Mouse (Mus musculus) G1E-ER4 (cell line): ENCODE data around the gene Fank1. TPM values are rescaled to one million over a fixed set of nuclear protein-coding genes. Genes with fewer than 3 reads are reported as not detected.

Source experiments
- GATA1 ChIP-seq: IDR thresholded peaks from one replicate; pipeline ENCODE4 v1.8.0; 2012; ENCODE audit warnings: low read length, inconsistent platforms
- polyA plus RNA-seq: library from polyadenylated mRNA; stranded (reverse); fragments of >175 nt; gene quantifications from 2 replicates; pipeline ENCODE4 v1.2.3, GENCODE M21; 2012

Fank1 gene
- polyA plus RNA-seq, 1 experiment, result not detected

GRCm38 (mm10) chr7:133792771-133793170 lies 16.1 kb downstream of the Fank1 start:
- no peak for TF ChIP-seq GATA1

- no peak for TF ChIP-seq GATA1
Observed at GRCm38 (mm10) chr7:133793248-133794131, 16.8 kb downstream of the Fank1 start.

- no peak for TF ChIP-seq GATA1
Observed at GRCm38 (mm10) chr7:133794720-133795119, 18.1 kb downstream of the Fank1 start.

- no peak for TF ChIP-seq GATA1
Observed at GRCm38 (mm10) chr7:133799928-133800327, 23.3 kb downstream of the Fank1 start.

DNA sequence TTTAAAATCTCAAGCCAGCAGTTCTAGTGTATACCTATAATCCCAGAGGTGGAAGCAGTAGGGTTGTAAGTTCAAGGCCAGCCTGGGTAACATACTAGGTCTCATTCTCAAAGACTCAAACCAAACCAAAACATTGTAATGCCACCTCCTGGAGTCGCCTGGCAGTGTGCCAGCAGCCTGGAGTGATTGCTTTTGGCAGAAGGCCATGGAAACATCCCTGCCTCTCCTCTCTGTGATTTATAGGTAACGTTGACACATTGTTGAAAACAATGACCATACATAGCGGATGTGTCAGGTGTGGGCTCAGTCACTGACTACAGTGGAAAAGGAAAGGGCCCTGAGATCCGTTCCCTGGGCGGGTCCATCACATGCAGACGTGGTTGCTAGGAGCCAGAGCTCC lies 25.2 kb downstream of the Fank1 start:
- no peak for TF ChIP-seq GATA1

DNA sequence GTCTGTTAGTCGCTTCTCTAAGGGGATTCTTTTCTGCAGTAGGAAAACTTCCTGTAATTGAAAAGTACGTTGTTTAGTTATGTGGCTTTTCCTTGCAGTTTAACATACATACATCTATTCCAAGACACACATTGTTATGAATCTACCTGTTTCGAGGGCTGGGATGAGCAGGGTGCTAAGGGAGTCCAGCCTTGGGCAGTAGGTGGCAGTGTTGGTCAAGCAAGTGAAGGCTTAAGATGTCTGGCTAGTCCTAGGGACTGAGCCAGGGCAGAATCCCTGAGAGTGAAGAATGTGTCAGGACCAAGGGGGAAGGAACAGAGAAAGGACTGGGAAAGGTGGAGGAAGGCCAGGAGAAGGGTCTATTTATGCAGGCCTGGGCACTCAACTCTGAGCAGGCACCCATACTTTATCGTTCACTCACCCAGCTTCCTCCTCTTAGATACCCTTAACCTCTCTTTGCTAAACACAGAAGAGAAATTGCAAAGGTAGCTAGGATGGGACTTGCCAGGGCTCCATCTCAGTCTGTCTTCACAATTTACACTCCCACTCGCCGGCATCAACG lies 29.0 kb downstream of the Fank1 start:
- TF ChIP-seq GATA1, result no peak

DNA sequence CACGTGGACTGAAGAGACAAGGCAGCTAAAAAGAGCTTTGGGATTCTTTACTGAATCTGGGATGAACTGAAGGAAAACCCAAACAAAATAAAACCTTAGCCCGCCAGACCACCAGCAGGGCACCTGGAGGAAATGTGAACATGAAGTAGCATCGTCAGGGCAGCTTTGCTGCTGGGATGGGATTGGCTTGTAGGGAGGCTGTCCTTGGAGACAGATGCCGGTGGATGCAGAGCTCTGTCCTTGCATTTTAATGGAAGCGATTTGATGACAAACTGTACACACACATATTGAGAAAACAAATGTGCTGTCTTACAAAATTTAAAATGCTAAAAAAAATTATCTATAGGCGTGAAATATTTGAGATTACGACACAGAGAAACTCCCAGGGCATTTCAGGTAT lies 36.3 kb downstream of the Fank1 start:
- no peak for TF ChIP-seq GATA1

DNA sequence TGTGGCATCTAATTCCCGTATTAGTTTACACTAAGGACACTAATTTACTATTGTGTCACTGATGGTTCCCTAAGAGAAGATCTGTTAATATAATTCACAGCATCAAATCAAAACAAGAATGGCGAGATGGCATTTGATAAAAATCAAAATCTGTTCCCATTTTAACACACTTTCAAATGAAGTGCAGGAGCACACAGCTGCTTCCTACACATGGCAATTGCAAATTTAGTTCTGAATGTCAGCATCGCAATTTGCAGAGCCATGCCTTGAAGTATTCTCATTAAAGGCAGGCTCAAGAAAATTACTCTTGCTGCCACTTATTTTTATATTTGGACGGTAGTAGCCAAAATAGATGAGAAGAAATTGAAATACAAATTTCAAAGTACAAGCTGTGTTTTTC lies 36.7 kb downstream of the Fank1 start:
- no peak for TF ChIP-seq GATA1

GRCm38 (mm10) chr7:133823751-133824150 lies 47.1 kb downstream of the Fank1 start:
- no peak for TF ChIP-seq GATA1

DNA sequence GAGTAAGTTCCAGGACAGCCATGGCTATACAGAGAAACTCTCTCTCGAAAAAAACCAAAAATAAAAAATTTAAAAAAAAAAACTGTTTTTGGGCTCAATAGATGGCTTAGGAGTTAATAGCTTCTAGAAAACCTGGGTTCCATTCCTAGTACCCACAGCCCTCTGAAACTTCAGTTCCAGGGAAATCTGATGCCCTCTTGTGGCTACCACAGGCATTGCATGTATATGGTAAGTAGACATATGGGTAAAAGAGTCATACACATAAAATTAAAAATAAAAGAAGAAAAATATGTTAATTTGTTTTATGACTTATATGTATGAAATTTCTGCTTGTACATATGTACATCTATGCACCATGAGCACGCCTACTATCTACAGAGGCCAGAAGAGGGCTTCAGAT lies 47.9 kb downstream of the Fank1 start:
- no peak for TF ChIP-seq GATA1

- TF ChIP-seq GATA1, result no peak
Observed at GRCm38 (mm10) chr7:133828514-133828913, 51.9 kb downstream of the Fank1 start.

- TF ChIP-seq GATA1, result no peak
Observed at GRCm38 (mm10) chr7:133829579-133829978, 52.9 kb downstream of the Fank1 start.

DNA sequence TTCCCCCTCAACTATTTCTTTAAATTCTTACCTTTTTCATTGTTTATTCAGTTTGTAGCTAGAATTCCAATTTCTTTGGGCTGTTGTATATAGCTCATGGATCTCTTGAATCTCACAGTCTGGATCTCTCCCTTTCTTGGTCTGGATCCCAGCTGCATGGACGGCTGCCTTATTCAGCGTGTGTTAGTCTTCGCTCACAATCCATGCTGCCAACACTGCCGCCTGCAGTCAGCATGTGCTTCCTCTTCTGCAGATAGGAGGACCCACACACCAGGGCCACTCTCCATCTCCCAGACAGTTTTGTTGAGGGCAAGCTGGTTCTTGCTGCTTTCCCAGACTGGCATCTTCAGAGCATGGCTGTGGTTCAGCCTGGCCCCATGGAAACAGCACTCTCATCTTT lies 62.9 kb downstream of the Fank1 start:
- TF ChIP-seq GATA1, result no peak

DNA sequence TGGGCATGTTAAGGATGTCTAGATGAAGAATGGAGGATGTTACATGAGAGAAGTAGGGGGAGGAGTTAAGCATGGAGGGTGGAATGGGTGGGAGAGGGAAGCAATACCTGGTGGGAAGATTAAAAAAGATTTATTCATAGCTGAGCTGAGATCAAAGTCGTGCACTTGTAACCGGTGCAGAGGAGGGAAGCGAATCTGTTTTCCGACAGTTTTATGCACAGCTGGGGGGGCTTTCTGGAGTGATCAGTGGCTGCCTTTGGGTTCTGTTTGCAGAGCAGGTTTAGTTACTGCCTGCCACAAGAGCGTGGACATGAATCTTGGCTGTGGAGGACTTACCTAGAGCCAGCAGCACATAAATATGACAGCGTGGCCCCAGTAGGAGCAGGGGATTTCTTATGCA lies 65.4 kb downstream of the Fank1 start:
- no peak for TF ChIP-seq GATA1

DNA sequence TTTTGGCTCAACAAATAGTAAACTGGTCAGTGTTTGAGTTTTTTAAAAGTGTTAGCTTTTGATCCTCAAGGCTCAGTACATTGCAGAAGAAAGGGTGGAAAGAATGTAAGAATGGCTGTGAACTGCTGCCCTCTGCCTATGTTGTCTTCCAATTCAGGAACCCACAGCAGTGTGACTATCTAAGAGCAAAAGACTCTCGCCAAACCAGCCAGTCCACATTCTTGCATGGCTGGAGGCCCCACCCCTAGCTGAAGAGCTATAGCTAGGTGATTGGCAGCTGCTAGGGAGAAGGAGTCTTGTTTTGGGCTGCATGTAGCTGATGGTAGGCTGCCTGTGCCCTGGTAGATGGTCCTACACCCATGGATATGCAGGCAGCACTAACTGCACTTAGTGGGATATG lies 70.5 kb downstream of the Fank1 start:
- no peak for TF ChIP-seq GATA1

DNA sequence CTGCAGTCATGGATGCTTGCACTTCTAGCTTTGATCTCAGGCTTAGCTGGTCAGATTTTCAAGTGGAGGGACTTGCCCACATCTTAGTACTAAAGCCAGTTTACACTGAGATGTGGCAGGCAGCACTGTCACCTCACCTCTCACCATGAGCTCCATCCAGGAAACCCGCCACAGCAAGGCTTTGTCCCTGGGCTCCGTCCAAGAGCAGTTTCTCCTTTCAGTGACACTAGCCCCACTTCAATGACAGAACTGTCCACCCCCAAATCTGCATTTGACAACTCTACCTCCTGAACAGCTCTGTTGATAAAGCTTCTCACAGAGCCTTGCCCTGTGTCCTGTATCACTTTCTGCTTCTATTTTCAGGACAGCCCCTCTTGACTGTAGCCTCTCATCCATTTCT lies 71.5 kb downstream of the Fank1 start:
- no peak for TF ChIP-seq GATA1

DNA sequence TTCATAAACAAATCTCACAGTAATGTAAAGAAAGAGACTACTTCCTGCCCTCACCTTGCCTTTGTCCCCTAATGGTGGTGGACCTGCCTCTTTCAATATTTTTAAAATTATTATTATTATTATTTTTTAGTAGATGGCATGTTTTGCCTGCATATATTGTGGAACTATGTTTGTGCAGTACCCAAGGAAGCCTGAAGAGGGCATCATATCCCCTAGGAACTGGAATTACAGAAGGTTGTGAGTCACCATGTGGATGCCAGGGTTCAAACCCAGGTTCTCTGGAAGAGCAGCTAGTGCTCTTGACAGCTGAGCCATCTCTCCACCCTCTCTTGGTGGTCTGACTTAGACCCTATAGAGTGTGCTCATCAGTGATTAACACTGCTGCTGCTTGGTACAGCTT lies 74.1 kb downstream of the Fank1 start:
- no peak for TF ChIP-seq GATA1

DNA sequence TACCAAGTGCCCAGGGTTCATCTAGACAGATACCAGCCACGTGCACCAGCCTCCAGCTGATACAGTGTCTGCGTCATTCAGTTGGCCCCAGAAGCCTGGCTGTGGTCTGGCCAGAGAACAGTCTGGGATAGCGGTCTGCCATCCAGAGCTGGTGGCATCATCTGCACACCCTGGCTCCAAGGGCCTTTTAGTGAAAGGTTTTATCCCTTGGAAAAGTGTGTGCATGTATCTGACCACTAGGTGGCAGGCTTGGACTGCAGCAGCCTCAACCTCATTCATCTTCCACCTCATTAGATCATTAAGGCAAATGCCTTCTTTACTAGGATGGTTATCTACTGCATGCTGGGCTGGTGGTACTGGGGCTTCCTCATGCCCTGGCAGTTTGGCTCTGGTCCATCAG lies 79.6 kb downstream of the Fank1 start:
- TF ChIP-seq GATA1, result no peak
